Mouse (Mus musculus) adrenal gland, postnatal 36 days (tissue): ENCODE measurements at regions not wholly inside any gene's neighbourhood (a gene's known extent, or its start where the extent isn't known, plus 50 kb on each side); places are given as distances from the start of the nearest gene placed in this dataset.

Source experiments
- DNase-seq, 2 experiments: peaks; one replicate each; pipeline ENCODE4 v3.0.0; 2021; ENCODE audit warnings: mixed read lengths in 1 of 2

GRCm38 (mm10) chrX:7474831-7475230 lies 98.6 kb upstream of the Foxp3 start:
- DNase-seq, result no peak

- peak; percentile 12 to 16 for DNase-seq
Measured at GRCm38 (mm10) chrX:7473814-7474213, 98.2 kb upstream of the Usp27x start.

- no peak for DNase-seq
Measured at GRCm38 (mm10) chrX:7469801-7470200, 94.2 kb upstream of the Usp27x start.

GRCm38 (mm10) chrX:7467985-7468384 lies 92.4 kb upstream of the Usp27x start:
- DNase-seq, result peak in 1 of 2 experiments; percentile 29

- no peak for DNase-seq
Measured at GRCm38 (mm10) chrX:7456851-7457250, 81.2 kb upstream of the Usp27x start.

- DNase-seq, result no peak
Measured at GRCm38 (mm10) chrX:7445035-7445434, 69.4 kb upstream of the Usp27x start.

GRCm38 (mm10) chrX:7444583-7444982 lies 69.0 kb upstream of the Usp27x start:
- no peak for DNase-seq

GRCm38 (mm10) chrX:7443996-7444421 lies 68.4 kb upstream of the Usp27x start:
- DNase-seq, result peak in 1 of 2 experiments; percentile 11

- no peak for DNase-seq
Measured at GRCm38 (mm10) chrX:7435375-7436042, 59.9 kb upstream of the Usp27x start.

GRCm38 (mm10) chrX:7434268-7434667 lies 58.6 kb upstream of the Usp27x start:
- DNase-seq, result no peak

- DNase-seq, result no peak
Measured at GRCm38 (mm10) chrX:7430456-7430855, 54.8 kb upstream of the Usp27x start.

- DNase-seq, result no peak
Measured at GRCm38 (mm10) chrX:7429524-7429865, 53.9 kb upstream of the Usp27x start.

- DNase-seq, result peak; percentile 46 to 53
Measured at GRCm38 (mm10) chrX:7428621-7429523, 53.2 kb upstream of the Usp27x start.
